Mouse (Mus musculus) R1 (cell line): ENCODE measurements around the gene Zcchc24.

Experiments
- DNase-seq: peaks from one replicate; pipeline ENCODE4 v3.0.0-alpha.2; 2018; ENCODE audit warnings: low read depth, low spot score

Zcchc24 gene

GRCm38 (mm10) chr14:25776294-25776693 lies 7.5 kb upstream of the Zcchc24 start:
- no peak for DNase-seq

DNA sequence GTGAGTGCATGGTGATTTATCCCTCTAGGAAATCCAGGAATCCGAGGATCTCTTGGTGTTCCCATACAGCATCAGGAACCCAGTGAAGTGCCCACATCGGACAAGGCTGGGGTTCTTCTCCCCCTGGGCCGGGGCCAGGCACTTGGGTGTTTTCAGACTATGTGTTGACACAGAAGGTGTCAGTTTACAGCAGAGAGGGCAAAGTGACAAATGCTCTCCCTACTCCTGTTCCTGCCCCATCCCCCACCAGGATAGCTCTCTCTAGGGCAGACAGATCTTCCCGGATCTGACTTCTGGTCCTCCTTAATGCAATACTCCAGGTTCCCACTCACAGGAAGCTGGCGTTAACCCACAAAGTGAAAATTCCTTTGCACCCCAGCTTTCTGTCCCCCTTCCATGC lies 5.3 kb upstream of the Zcchc24 start:
- DNase-seq: no peak

DNA sequence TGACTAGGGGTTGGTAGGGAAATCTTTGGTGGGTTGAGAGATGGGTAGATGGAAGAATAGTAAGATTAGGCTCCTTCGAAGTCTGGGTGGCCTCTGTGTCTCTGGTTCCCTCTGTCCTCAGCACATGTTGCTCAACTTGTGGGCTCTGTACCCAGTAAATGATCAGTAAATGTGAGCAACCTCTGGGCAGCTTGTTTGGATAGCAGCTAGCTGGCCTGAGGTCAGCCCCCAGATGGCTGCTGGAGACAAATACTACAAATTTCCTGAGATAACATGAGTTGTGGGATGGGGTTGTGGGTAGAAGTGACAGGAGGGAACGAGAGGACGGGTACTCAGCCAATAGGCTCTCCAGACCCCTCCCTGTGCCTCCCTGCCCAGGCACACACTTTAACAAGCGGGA lies 4.2 kb upstream of the Zcchc24 start:
- DNase-seq: no peak

DNA sequence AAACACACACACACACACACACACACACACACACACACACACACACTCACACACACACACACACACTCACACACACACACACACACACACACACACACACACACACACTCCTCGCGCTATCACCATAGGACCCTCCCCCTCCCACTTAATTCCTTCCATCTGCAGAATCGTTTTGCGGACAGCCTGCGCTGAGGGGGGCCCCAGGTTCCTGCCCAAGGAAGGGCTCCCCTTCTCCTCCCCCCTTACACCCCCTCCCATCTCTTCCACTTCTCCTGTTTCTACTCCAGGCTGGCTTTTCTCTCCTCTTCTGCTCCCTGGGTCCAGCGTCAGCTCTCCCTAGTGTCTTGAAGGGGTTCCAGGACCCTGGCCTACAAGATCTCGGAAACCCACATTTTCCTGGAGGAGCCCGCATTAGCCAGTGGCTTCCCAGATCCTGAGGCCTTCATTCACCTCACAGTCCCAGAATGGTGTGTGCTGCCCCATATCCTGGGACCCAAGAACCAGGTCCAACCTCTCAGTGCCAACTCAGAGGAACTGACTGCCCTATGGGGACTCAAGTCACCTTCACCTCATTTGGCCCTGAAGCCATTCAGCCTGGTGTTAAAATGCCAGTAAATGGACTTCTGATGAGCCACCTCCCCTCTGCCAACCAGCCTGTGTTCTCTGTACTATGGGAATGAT lies 927 bp upstream of the Zcchc24 start:
- DNase-seq: peak; percentile 43

GRCm38 (mm10) chr14:25768261-25768893 lies 462 bp downstream of the Zcchc24 start:
- DNase-seq: peak; percentile 71

GRCm38 (mm10) chr14:25767725-25768203 lies 1.1 kb downstream of the Zcchc24 start:
- no peak for DNase-seq

DNA sequence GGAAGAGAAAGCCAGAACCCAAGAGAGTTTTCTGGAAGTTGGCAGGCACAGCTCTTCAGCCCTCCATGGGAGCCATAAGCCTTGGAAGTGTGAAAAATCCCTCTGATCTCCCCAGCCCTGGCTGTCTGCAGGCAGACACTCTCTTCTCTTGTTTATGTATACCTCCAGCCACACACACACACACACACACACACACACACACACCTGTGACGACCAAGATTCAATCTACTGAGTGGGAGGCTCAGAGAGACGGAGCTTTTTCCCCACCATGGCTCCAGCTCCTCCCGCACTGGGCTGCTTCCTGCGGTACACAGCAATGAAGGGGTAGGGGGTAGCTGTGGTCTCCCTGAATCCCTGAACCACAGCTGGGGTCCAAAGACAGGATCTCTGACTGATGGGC lies 2.4 kb downstream of the Zcchc24 start:
- no peak for DNase-seq

- DNase-seq: no peak
These were observed 2.9 kb downstream of the Zcchc24 start for GRCm38 (mm10) chr14:25765921-25766320.

- DNase-seq: no peak
These were observed 3.7 kb downstream of the Zcchc24 start for GRCm38 (mm10) chr14:25765146-25765545.

- DNase-seq: no peak
These were observed 7.7 kb downstream of the Zcchc24 start for GRCm38 (mm10) chr14:25761184-25761583.

GRCm38 (mm10) chr14:25759981-25760537 lies 8.8 kb downstream of the Zcchc24 start:
- no peak for DNase-seq

DNA sequence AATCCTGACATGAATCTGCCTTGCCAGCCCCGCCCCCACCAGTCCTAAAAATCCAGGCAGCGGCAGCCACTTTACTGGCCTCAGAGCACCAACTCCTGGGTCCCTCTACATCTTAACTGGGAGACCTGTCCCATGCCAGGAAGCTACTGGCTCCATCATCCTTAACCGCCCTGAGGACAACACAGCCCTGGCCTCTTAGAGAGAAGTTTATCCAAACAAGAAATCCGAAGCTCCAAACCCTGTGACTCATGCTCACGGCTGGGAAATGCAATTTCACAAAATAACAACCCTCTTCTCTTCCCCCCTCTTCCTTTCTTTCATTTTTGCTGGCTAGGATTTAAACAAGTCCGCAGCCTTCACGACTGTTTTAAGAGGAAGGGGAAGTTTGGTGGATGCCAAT lies 9.3 kb downstream of the Zcchc24 start:
- no peak for DNase-seq

- DNase-seq: peak; percentile 31
These were observed 10.9 kb downstream of the Zcchc24 start for GRCm38 (mm10) chr14:25757917-25758316.

GRCm38 (mm10) chr14:25756385-25756990 lies 12.4 kb downstream of the Zcchc24 start:
- DNase-seq: no peak

DNA sequence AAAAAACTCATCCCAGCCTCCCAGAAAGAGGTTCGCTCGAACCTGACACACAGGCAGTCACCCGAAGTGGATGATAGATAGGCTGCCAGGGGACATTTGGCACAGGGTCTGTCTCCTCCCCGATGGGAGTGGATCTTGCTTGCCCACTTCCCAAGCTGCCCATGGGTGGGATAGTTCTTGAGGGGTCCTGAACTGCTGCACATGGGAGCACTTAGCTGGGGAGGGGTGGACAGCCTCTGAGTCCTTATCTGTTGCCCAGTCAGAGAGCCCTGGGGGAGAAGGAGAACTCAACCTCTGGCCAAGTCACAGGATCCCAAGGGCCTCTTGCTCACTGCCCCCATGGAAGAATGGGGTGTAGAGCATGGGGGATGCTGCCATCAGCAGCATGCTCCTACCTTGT lies 13.3 kb downstream of the Zcchc24 start:
- no peak for DNase-seq

- peak; percentile 95 for DNase-seq
These were observed 14.0 kb downstream of the Zcchc24 start for GRCm38 (mm10) chr14:25754531-25755484.

- DNase-seq: no peak
These were observed 15.8 kb downstream of the Zcchc24 start for GRCm38 (mm10) chr14:25753021-25753420.

GRCm38 (mm10) chr14:25751067-25751466 lies 17.8 kb downstream of the Zcchc24 start:
- DNase-seq: no peak

GRCm38 (mm10) chr14:25750448-25751015 lies 18.3 kb downstream of the Zcchc24 start:
- no peak for DNase-seq

DNA sequence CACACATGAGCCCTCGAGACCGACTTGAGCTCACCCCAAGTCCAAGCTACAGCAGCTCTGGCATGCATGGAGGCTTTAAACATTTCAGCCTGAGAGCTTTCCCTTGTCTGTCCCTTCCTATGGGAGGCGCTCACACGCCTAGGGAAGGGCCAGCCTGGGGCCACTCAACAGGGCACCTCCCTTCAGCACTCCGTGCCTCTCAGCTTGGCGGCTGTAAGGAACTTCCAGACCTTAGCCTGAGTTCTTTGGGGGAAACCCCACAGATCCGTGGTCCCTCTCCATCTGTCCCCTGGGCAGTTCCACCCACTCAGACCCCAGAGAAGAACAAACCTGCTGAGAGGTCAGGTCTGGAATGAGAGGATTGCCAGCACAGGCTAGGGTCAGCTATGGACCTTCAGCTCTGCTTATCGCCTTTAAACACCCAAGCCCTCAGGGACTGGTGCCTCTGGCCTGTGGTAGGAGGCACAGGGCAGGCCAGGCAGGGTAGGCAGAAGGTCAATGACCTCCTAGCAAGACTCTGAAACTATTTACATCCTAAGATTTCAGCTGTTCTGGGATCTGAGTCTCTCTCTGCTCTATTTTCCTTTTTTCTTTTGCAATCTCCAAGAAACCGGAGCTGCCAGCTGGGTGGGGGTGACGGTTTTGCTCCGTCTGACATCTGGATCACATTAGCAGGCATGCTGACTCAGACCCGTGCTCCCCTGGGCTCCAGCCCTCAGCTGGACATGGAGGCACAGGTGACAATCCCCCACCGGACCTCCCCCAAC lies 19.5 kb downstream of the Zcchc24 start:
- no peak for DNase-seq
